Mouse (Mus musculus) small intestine, adult 2 months (tissue): ENCODE results near the gene Garnl3. TPM values are rescaled to one million over a fixed set of nuclear protein-coding genes. Genes with fewer than 3 reads are reported as not detected.

Source experiments
- H3K27ac ChIP-seq: fragments of 200-500 bp; 2 replicates; pipeline ENCODE4 v1.5.1; 2012; ENCODE audit warnings: low read depth, low read length, control low read depth, inconsistent platforms; ENCODE audit not compliant: insufficient read depth
- H3K27me3 ChIP-seq: fragments of 200-500 bp; 2 replicates; pipeline ENCODE4 v1.6.1; 2012; ENCODE audit warnings: mild to moderate bottlenecking, moderate library complexity, low read length, inconsistent platforms; ENCODE audit not compliant: control insufficient read depth, insufficient read depth
- H3K36me3 ChIP-seq: fragments of 200-500 bp; 2 replicates; pipeline ENCODE4 v1.6.1; 2012; ENCODE audit warnings: mild to moderate bottlenecking, low read length, control low read depth, inconsistent platforms; ENCODE audit not compliant: control insufficient read depth, insufficient read depth
- H3K4me1 ChIP-seq: fragments of 200-500 bp; 2 replicates; pipeline ENCODE4 v1.6.1; 2012; ENCODE audit warnings: low read length, inconsistent platforms, mixed read lengths; ENCODE audit not compliant: control insufficient read depth, insufficient read depth, insufficient read length
- H3K4me3 ChIP-seq: fragments of 200-500 bp; 2 replicates; pipeline ENCODE4 v1.5.1; 2012; ENCODE audit warnings: low read depth, mild to moderate bottlenecking, control low read depth, inconsistent platforms, low read length, moderate library complexity
- CTCF ChIP-seq: fragments of 200-500 bp; IDR thresholded peaks from 2 replicates; pipeline ENCODE4 v1.5.1; 2012; ENCODE audit warnings: low read depth, mild to moderate bottlenecking, control low read depth, inconsistent platforms, low read length, moderate library complexity, mixed read lengths; ENCODE audit not compliant: insufficient replicate concordance, insufficient read length; ENCODE audit errors: extremely low read depth
- POLR2A ChIP-seq: fragments of 200-500 bp; IDR thresholded peaks from 2 replicates; pipeline ENCODE4 v1.6.1; 2012; ENCODE audit warnings: low read depth, mild to moderate bottlenecking, control low read depth, inconsistent platforms, low read length, moderate library complexity
- WGBS: fragments of 180-500 bp; shearing (Covaris S2); methylation state at CpG from one replicate; pipeline ENCODE4 v1.1.7; 2018; 5-methylcytosine and 5-hydroxymethylcytosine counted together
- polyA plus RNA-seq: library from polyadenylated mRNA; depleted of rRNA; stranded (reverse); fragments of >200 nt; gene quantifications from 2 replicates; pipeline ENCODE4 v1.2.3, GENCODE M21; 2012

Gene Garnl3
- polyA plus RNA-seq, 1 experiment: 2.0 TPM

- 92% methylated on average over 2 of the region's 2 CpGs for WGBS
- Histone ChIP-seq H3K27ac (no peak overlapping the region), H3K4me3 (no peak overlapping the region), H3K4me1 (no peaks in the 10 kb centered on the region), H3K27me3 (no peaks in the 10 kb centered on the region), H3K36me3 (no peaks in the 10 kb centered on the region)
- no peak for TF ChIP-seq CTCF
- TF ChIP-seq POLR2A: no peak
Measured at GRCm38 (mm10) chr2:32999752-33000151, 131.7 kb downstream of the Garnl3 start.

GRCm38 (mm10) chr2:32997792-32998191, 133.7 kb downstream of the Garnl3 start:
- H3K36me3 ChIP-seq: no peaks in the 10 kb centered on the region
- WGBS: 91% methylated on average over 4 of the region's 4 CpGs
- H3K4me1 ChIP-seq: no peaks in the 10 kb centered on the region
- no peak overlapping the region for H3K27ac ChIP-seq
- no peak for TF ChIP-seq CTCF
- TF ChIP-seq POLR2A: no peak
- H3K27me3 ChIP-seq: no peaks in the 10 kb centered on the region
- no peak overlapping the region for H3K4me3 ChIP-seq

DNA sequence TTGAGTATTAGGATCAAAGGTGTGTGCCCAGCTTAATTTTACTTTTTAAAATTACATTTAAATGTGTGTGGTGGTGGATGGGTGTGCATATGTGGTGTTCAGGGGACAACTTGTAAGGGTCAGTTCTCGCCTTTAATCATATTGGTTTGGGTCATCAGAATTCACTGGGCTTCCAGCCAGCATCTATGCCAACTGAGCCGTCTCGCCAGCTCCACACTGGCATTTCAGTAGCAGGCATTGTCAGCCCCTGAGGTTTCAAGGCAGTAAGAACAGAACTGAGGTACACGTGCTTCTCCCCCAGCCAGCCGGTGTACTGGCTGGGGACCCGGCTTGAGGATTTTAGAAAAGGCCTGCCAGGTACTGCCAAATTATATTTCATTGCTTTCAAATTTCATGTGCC, 134.4 kb downstream of the Garnl3 start:
- Histone ChIP-seq H3K27me3 (no peaks in the 10 kb centered on the region), H3K4me3 (no peak overlapping the region), H3K4me1 (no peaks in the 10 kb centered on the region), H3K36me3 (no peaks in the 10 kb centered on the region), H3K27ac (no peak overlapping the region)
- TF ChIP-seq POLR2A (no peak), CTCF (no peak)
- 87% methylated on average over 6 of the region's 6 CpGs for WGBS

DNA sequence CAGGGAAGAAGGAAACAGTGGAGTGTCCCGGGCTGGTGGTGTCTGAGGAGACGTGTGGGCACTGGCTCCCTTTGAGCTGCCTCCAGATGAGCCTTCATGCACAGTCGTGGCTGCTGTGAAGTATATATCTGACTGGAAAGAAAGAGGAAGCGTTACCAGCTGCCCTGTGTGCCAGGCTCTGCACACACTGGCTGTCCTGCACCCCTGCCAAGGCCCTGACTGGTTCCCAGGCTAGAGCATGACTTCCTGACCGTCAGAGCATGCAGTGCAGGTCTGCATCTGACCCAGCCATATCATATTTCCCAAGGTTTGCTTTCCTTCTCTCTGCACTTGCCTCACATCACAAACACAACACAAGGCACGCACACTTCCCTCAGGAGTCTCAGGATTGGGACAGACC, 139.3 kb downstream of the Garnl3 start:
- WGBS: 61% methylated on average over 6 of the region's 6 CpGs
- H3K4me1 ChIP-seq: no peaks in the 10 kb centered on the region
- H3K27me3 ChIP-seq: no peaks in the 10 kb centered on the region
- H3K36me3 ChIP-seq: no peaks in the 10 kb centered on the region
- no peak overlapping the region for H3K27ac ChIP-seq
- H3K4me3 ChIP-seq: no peak overlapping the region
- TF ChIP-seq CTCF (no peak), POLR2A (no peak)

DNA sequence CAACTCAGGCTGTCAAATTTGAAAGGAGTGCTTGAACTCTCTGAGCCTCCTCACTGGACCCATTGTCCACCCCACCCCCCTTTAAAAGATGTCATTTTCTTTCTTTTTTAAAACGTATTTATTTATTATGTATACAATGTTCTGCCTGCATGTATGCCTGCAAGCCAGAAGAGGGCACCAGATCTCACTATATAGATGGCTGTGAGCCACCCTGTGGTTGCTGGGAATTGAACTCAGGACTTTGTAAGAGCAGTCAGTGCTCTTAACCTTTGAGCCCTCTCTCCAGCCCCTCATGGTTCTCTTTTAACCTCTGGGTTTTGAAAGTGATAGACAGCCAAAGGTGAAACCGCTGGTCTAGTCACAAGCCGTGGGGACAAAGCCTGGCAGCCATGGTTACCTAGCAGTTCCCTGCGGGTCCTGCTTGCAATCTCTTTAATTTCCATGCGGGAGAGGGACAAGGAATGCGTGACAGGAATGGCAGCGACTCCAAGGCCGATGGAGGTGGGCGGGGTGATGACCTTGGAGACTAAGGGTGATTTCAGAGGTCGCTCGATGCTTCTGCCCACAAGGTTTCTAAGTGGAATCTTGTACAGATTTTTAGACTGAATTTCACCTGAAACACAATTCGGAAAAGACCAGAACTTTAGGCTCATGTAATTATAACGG, 141.2 kb downstream of the Garnl3 start:
- no peaks in the 10 kb centered on the region for H3K36me3 ChIP-seq
- H3K27me3 ChIP-seq: no peaks in the 10 kb centered on the region
- TF ChIP-seq POLR2A (no peak), CTCF (peak; percentile 26; the same call in 1 of the 2 replicates)
- H3K27ac ChIP-seq: no peak overlapping the region
- H3K4me1 ChIP-seq: no peaks in the 10 kb centered on the region
- WGBS: 61% methylated on average over 13 of the region's 13 CpGs
- no peak overlapping the region for H3K4me3 ChIP-seq

DNA sequence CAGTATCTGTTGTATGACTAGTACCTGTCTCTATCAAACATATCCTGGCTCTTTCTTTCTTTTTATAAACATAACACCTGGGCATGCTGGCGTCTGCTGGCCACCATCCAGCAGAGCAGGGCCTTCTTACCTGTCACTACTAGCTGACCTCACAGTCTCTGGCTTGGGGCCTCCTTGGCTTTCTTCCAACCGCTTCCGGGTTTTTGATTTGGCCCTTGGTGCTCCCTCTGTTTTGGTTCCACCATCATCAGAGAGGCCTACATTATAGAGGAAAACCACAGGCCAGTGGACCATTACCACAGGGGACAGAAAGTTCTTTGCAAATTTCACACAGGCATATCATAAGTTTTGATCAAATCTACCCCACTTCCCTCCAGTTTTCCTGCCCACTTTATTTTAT, 142.1 kb downstream of the Garnl3 start:
- no peak overlapping the region for H3K4me3 ChIP-seq
- no peaks in the 10 kb centered on the region for H3K27me3 ChIP-seq
- TF ChIP-seq CTCF (no peak), POLR2A (no peak)
- H3K27ac ChIP-seq: no peak overlapping the region
- no peaks in the 10 kb centered on the region for H3K36me3 ChIP-seq
- H3K4me1 ChIP-seq: no peaks in the 10 kb centered on the region
- 29% methylated on average over 3 of the region's 3 CpGs for WGBS

DNA sequence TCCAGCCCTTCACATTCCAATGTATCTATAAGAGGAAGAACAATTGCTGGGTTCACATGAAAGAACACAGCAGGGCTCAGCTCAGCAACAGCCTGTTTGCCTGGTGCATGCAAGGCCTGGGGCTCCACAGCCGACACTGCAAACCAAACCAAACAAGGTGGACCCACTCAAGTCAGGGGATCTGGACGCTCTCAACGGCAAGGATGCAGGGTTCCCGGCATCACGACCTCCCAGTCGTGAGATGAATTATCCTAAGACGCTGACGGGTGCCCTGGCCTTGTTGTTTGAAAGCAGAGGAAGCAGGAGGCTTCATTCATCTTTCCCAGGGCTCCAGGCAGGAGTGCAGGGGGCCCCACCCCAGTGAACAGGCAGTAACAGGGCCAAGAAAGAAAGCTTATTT, 145.6 kb downstream of the Garnl3 start:
- TF ChIP-seq CTCF: no peak
- Histone ChIP-seq H3K4me3 (no peak overlapping the region), H3K36me3 (no peaks in the 10 kb centered on the region), H3K4me1 (peaks cover 5% of the 10 kb centered on the region), H3K27me3 (no peaks in the 10 kb centered on the region), H3K27ac (no peak overlapping the region)
- 74% methylated on average over 8 of the region's 8 CpGs for WGBS

- Histone ChIP-seq H3K4me3 (no peak overlapping the region), H3K4me1 (peaks cover 5% of the 10 kb centered on the region), H3K27me3 (no peaks in the 10 kb centered on the region), H3K36me3 (no peaks in the 10 kb centered on the region), H3K27ac (no peak overlapping the region)
- 10% methylated on average over 6 of the region's 6 CpGs for WGBS
- TF ChIP-seq CTCF (no peak), POLR2A (no peak)
Measured at GRCm38 (mm10) chr2:32983617-32984016, 147.8 kb downstream of the Garnl3 start.
